Mouse (Mus musculus) intestine, postnatal 0 days (tissue): ENCODE measurements around the gene Mmd2. TPM values are rescaled to one million over a fixed set of nuclear protein-coding genes. Genes with fewer than 3 reads are reported as not detected.
A peak's percentile ranks its signal among the peaks of the same experiment; 100 is the strongest.

Experiments used
- ATAC-seq: fragments of 200-750 bp; cut with Nextera tagmentation; 2 replicates; pipeline ENCODE4 v1.8.0; 2017; ENCODE audit warnings: mild to moderate bottlenecking, moderate TSS enrichment, moderate library complexity
- H3K27ac ChIP-seq: fragments of 300-500 bp; sonication (generic); 2 replicates; pipeline ENCODE4 v1.5.1; 2014; ENCODE audit warnings: mild to moderate bottlenecking, low read depth, low read length, moderate library complexity
- H3K27me3 ChIP-seq: fragments of 300-500 bp; sonication (generic); replicated peaks from 2 replicates; pipeline ENCODE4 v1.6.1; 2014; ENCODE audit warnings: low read length, mixed read lengths; ENCODE audit not compliant: control insufficient read depth, insufficient read depth
- H3K36me3 ChIP-seq: fragments of 300-500 bp; sonication (generic); 2 replicates; pipeline ENCODE4 v1.6.1; 2014; ENCODE audit warnings: mild to moderate bottlenecking, moderate library complexity; ENCODE audit not compliant: control insufficient read depth, insufficient read depth
- H3K4me1 ChIP-seq: fragments of 300-500 bp; sonication (generic); replicated peaks from 2 replicates; pipeline ENCODE4 v1.6.1; 2014; ENCODE audit warnings: antibody characterized with exemption, low read length, mixed read lengths; ENCODE audit not compliant: control insufficient read depth, insufficient read depth
- H3K4me2 ChIP-seq: fragments of 300-500 bp; sonication (generic); replicated peaks from 2 replicates; pipeline ENCODE4 v1.6.1; 2014; ENCODE audit warnings: low read depth, mild to moderate bottlenecking, moderate library complexity
- H3K4me3 ChIP-seq: fragments of 300-500 bp; sonication (generic); 2 replicates; pipeline ENCODE4 v1.5.1; 2014; ENCODE audit warnings: low read depth, low read length
- H3K9ac ChIP-seq: fragments of 300-500 bp; sonication (generic); 2 replicates; pipeline ENCODE4 v1.6.1; 2014; ENCODE audit warnings: mild to moderate bottlenecking, low read depth, low read length
- H3K9me3 ChIP-seq: fragments of 300-500 bp; sonication (generic); 2 replicates; pipeline ENCODE4 v1.6.1; 2016; ENCODE audit warnings: mixed run types; ENCODE audit not compliant: control insufficient read depth
- CTCF ChIP-seq: sonication (generic); IDR thresholded peaks from 2 replicates; pipeline ENCODE4 v1.5.1; 2016; ENCODE audit warnings: low read depth, mild to moderate bottlenecking, control low read depth, antibody characterized with exemption, moderate library complexity
- WGBS: fragments of 180-500 bp; shearing (Covaris S2); extraction: QIAGEN DNeasy Blood & Tissue Kit; methylation state at CpG from one replicate; pipeline ENCODE4 v1.1.7; 2014; 5-methylcytosine and 5-hydroxymethylcytosine counted together
- polyA plus RNA-seq: library from polyadenylated mRNA; unstranded; fragments of >200 nt; fragmentation: Nextera tagmentation; extraction: Ambion mirVana; gene quantifications from 2 replicates; pipeline ENCODE4 v1.2.1, GENCODE M21; 2015

Gene Mmd2
- polyA plus RNA-seq, 1 experiment from 2014 or later, result 0.63 TPM

DNA sequence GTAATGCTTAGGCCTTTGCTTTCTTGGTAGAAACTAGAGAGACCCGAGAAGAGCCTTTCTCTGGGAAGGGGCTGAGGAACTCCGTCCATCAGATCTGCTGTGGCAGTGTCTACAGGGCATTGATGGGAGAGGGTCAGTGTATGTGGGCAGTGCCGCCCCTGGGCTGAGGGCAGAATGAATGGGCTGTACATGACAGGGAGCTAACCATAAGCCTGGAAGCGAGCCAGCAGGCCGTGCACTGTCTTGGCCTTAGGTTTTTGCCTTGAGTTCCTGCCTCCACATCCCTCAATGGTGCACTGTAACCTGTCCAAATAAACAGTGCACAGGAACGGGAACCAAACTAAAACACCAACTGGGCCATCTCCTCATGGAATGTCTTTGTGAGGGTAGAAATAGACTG lies 11.9 kb downstream of the Mmd2 start:
- 84% methylated on average over 6 of the region's 6 CpGs for WGBS
- no peak for ATAC-seq
- no peak overlapping the region for H3K4me3 ChIP-seq
- no peaks in the 10 kb centered on the region for H3K36me3 ChIP-seq
- H3K9me3 ChIP-seq, result no peaks in the 10 kb centered on the region
- H3K27ac ChIP-seq, result no peak overlapping the region
- no peak for TF ChIP-seq CTCF
- H3K27me3 ChIP-seq, result no peaks in the 10 kb centered on the region
- H3K4me2 ChIP-seq, result no peak overlapping the region
- no peak overlapping the region for H3K9ac ChIP-seq
- 0 out of 2 replicates have a peak, but pooled peaks cover 2% of the 10 kb centered on the region for H3K4me1 ChIP-seq

DNA sequence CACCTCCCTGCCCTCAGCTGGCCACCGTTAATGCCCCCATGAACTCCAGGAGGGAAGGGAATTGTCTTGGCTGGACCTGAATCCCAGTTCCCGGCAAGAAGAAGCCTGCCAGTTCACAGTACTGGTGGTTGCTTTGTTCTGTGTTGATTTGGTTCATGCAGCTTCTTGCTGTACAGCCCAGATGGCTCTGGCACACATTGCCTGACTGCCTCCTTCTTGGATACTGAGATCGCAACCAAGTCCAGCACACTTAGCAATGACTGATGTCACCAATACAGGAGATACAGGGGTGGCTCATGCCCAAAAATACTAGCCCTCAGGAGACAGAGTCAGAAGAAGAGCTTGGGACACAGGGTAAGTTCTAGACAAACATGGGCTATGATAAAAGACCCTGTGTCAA lies 12.9 kb downstream of the Mmd2 start:
- Histone ChIP-seq H3K27ac (no peak overlapping the region), H3K36me3 (no peaks in the 10 kb centered on the region), H3K4me2 (no peak overlapping the region), H3K4me3 (no peak overlapping the region), H3K27me3 (no peaks in the 10 kb centered on the region), H3K4me1 (0 out of 2 replicates have a peak, but pooled peaks cover 2% of the 10 kb centered on the region), H3K9me3 (no peaks in the 10 kb centered on the region), H3K9ac (no peak overlapping the region)
- TF ChIP-seq CTCF, result no peak
- WGBS, result 66% methylated on average over 3 of the region's 3 CpGs
- no peak for ATAC-seq

DNA sequence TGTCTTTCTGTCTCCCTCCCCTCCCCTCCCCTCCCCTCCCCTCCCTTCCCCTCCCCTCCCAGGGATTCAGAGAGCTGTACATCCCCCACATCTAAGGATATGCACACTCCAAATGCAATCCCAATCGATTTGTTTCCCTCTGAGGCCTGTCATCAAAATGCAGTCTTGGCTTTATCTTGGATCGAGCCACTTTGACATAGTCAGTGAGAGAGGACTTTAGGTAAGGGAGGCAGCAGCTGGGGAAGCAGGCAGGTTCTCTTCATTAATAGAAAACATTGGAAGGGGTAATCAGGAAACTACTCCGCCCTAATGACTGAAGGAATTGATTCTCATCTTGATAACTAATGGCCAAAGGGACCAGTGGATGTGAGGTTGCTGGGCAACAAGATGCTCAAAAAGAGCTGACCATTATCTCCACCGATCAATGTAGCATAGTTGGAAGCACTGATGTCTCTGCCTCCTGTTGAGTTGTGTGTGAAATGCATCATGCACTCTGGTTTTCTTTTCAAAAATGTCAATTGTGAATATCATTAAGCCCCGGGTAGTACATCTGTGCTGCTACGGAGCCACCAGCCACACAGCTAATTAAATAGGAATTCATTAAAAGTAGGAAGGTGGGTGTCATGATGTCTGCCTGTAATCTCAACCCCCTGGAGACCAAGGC lies 17.5 kb downstream of the Mmd2 start:
- Histone ChIP-seq H3K27ac (no peak overlapping the region), H3K9ac (no peak overlapping the region), H3K36me3 (no peaks in the 10 kb centered on the region), H3K4me2 (no peak overlapping the region), H3K4me3 (no peak overlapping the region), H3K4me1 (no peaks in the 10 kb centered on the region), H3K27me3 (no peaks in the 10 kb centered on the region), H3K9me3 (no peaks in the 10 kb centered on the region)
- no peak for ATAC-seq
- no peak for TF ChIP-seq CTCF
- WGBS, result 83% methylated on average over 6 of the region's 6 CpGs

DNA sequence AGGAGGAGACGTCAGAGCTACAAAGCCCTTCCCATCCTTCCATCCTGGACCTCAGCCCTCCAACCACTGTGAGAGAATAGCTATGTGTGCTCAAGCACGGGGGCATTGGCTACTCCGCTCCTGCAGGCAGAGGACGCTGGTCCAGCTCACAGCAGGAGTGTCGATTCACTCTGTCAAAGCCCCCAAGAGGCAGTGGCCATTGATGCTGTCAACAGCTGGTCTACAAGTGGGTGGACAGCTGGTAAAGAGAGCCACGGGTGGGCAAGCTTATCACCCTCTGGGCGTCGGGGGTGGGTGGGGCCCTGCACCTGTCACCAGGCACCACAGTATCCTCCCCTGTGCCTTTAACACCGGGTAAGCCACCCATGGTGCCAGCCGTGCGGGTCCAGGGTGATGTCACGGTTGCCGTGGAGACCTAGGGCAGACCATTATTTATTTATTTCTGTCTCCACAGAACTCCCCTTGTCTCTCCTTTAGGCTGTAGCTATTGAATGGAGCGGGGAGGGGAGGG lies 24.9 kb downstream of the Mmd2 start:
- no peak overlapping the region for H3K9ac ChIP-seq
- no peaks in the 10 kb centered on the region for H3K27me3 ChIP-seq
- 55% methylated on average over 14 of the region's 14 CpGs for WGBS
- no peaks in the 10 kb centered on the region for H3K4me1 ChIP-seq
- H3K27ac ChIP-seq, result no peak overlapping the region
- H3K36me3 ChIP-seq, result no peaks in the 10 kb centered on the region
- H3K9me3 ChIP-seq, result no peaks in the 10 kb centered on the region
- no peak overlapping the region for H3K4me2 ChIP-seq
- no peak for TF ChIP-seq CTCF
- no peak overlapping the region for H3K4me3 ChIP-seq
- ATAC-seq, result no peak

DNA sequence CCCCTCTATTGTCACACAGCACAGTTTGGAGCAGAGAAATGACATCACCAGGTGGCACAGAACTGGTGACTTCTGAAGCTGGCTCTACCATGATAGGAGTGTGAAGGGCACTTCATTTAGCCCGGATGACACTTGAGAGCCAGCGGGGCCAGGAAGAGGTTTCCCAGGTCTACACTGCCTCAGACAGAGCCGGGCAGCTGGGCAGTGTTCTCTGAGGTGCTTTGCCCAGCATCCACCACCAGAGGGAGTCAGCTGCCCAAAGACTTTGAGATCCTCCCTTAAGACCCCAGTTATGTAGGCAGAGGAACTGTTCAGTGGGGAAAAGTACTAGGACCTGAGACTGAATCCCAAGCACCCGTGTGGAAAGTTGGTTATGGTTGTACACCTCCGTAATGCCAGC lies 27.1 kb downstream of the Mmd2 start:
- no peak overlapping the region for H3K9ac ChIP-seq
- no peaks in the 10 kb centered on the region for H3K4me1 ChIP-seq
- TF ChIP-seq CTCF, result peak; percentile 90
- H3K4me2 ChIP-seq, result no peak overlapping the region
- 0 out of 2 replicates have a peak, but pooled peaks have one; percentile 4 for ATAC-seq
- no peaks in the 10 kb centered on the region for H3K9me3 ChIP-seq
- H3K27ac ChIP-seq, result no peak overlapping the region
- WGBS, result 13% methylated on average over 5 of the region's 5 CpGs
- H3K4me3 ChIP-seq, result no peak overlapping the region
- H3K27me3 ChIP-seq, result no peaks in the 10 kb centered on the region
- H3K36me3 ChIP-seq, result no peaks in the 10 kb centered on the region

DNA sequence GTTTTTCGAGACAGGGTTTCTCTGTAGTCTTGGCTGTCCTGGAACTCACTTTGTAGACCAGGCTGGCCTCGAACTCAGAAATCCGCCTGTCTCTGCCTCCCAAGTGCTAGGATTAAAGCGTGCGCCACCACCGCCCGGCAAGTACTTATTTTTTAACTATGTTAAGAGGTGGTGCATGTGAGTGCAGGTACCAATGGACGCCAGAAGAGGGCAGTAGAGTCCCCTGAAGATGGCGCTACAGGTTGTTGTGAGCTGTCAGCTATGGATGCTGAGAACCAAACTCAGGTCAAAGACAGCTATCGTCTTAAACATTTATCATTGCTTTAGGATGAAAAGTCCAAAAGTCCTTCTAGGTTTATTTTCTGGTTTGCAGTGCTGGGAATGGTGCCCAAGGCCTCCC lies 30.4 kb downstream of the Mmd2 start:
- Histone ChIP-seq H3K4me3 (no peak overlapping the region), H3K27me3 (no peaks in the 10 kb centered on the region), H3K9me3 (no peaks in the 10 kb centered on the region), H3K4me1 (no peaks in the 10 kb centered on the region), H3K9ac (no peak overlapping the region), H3K27ac (no peak overlapping the region), H3K36me3 (no peaks in the 10 kb centered on the region), H3K4me2 (no peak overlapping the region)
- 89% methylated on average over 10 of the region's 10 CpGs for WGBS
- TF ChIP-seq CTCF, result peak; percentile 26
- no peak for ATAC-seq

DNA sequence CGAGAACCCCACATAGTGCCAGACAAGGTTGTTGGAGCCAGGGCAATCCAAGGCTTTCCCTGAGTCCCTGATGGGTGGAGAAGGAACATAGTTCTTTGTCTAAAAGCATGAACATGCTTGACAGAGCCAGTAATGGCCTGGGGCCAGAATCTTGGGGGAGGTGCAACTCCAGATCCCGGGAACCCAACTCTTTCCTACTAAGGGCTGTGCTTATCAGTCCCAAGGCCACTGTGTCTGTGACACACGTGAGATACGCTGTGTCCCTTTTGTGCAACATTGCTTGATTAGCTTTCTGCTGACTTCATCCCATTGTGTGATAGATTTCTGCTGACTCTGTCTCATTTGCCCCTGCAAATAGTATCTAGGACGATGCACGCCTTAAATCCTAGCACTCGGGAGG lies 31.8 kb downstream of the Mmd2 start:
- Histone ChIP-seq H3K9me3 (no peaks in the 10 kb centered on the region), H3K9ac (no peak overlapping the region), H3K4me2 (no peak overlapping the region), H3K36me3 (no peaks in the 10 kb centered on the region), H3K4me1 (no peaks in the 10 kb centered on the region), H3K27me3 (no peaks in the 10 kb centered on the region), H3K27ac (no peak overlapping the region), H3K4me3 (no peak overlapping the region)
- 52% methylated on average over 7 of the region's 7 CpGs for WGBS
- TF ChIP-seq CTCF, result no peak
- no peak for ATAC-seq
